Mouse (Mus musculus) kidney, postnatal 36 days (tissue): ENCODE results near the gene Memo1.
A peak's percentile ranks its signal among the peaks of the same experiment; 100 is the strongest.

Experiments used
- DNase-seq, 2 experiments: peaks; one replicate each; pipeline ENCODE4 v3.0.0; 2021 to 2022; ENCODE audit warnings: mixed read lengths in 2 of 2

The Memo1 gene

GRCm38 (mm10) chr17:74293687-74294425 is 1.5 kb downstream of the Memo1 start:
- peak in 1 of 2 experiments; percentile 50 for DNase-seq

GRCm38 (mm10) chr17:74291640-74292361 is 3.5 kb downstream of the Memo1 start:
- DNase-seq = no peak

- no peak for DNase-seq
Measured at GRCm38 (mm10) chr17:74290869-74291268, 4.5 kb downstream of the Memo1 start.

- no peak for DNase-seq
Measured at GRCm38 (mm10) chr17:74290198-74290597, 5.1 kb downstream of the Memo1 start.

- DNase-seq = no peak
Measured at GRCm38 (mm10) chr17:74288626-74289025, 6.7 kb downstream of the Memo1 start.

GRCm38 (mm10) chr17:74286140-74286730 is 9.1 kb downstream of the Memo1 start:
- DNase-seq = no peak

GRCm38 (mm10) chr17:74285730-74286129 is 9.6 kb downstream of the Memo1 start:
- DNase-seq = no peak

- peak; percentile 39 to 74 for DNase-seq
Measured at GRCm38 (mm10) chr17:74284397-74285115, 10.8 kb downstream of the Memo1 start.

GRCm38 (mm10) chr17:74282024-74282423 is 13.3 kb downstream of the Memo1 start:
- DNase-seq = no peak

- DNase-seq = no peak
Measured at GRCm38 (mm10) chr17:74278966-74279869, 16.1 kb downstream of the Memo1 start.

GRCm38 (mm10) chr17:74274471-74274870 is 20.9 kb downstream of the Memo1 start:
- peak; percentile 23 to 30 for DNase-seq

- DNase-seq = no peak
Measured at GRCm38 (mm10) chr17:74272683-74273205, 22.6 kb downstream of the Memo1 start.

- DNase-seq = peak in 1 of 2 experiments; percentile 29
Measured at GRCm38 (mm10) chr17:74271541-74272268, 23.6 kb downstream of the Memo1 start.

- no peak for DNase-seq
Measured at GRCm38 (mm10) chr17:74270205-74270604, 25.1 kb downstream of the Memo1 start.

GRCm38 (mm10) chr17:74267415-74268180 is 27.7 kb downstream of the Memo1 start:
- DNase-seq = no peak

GRCm38 (mm10) chr17:74265636-74266035 is 29.7 kb downstream of the Memo1 start:
- DNase-seq = no peak

- peak in 1 of 2 experiments; percentile 8 for DNase-seq
Measured at GRCm38 (mm10) chr17:74265156-74265505, 30.2 kb downstream of the Memo1 start.

- DNase-seq = peak; percentile 36 to 55
Measured at GRCm38 (mm10) chr17:74264333-74265155, 30.8 kb downstream of the Memo1 start.

- no peak for DNase-seq
Measured at GRCm38 (mm10) chr17:74262415-74262814, 32.9 kb downstream of the Memo1 start.
